Mouse (Mus musculus) limb, embryonic 11.5 days (tissue): Measurements from ENCODE around the gene Vps18. TPM values are rescaled to one million over a fixed set of nuclear protein-coding genes. Genes with fewer than 3 reads are reported as not detected.
A peak's percentile ranks its signal among the peaks of the same experiment; 100 is the strongest.

ENCODE experiments used
- ATAC-seq: fragments of 200-750 bp; cut with Nextera tagmentation; 2 replicates; pipeline ENCODE4 v1.8.0; 2017; ENCODE audit warnings: low read depth; ENCODE audit not compliant: insufficient number of reproducible peaks, low FRiP score, low TSS enrichment
- DNase-seq: peaks from one replicate; pipeline ENCODE4 v3.0.0-alpha.2; 2015; ENCODE audit warnings: low spot score
- H3K27ac ChIP-seq: fragments of 300-500 bp; sonication (generic); replicated peaks from 2 replicates; pipeline ENCODE4 v1.5.1; 2014; ENCODE audit warnings: low read depth, mild to moderate bottlenecking, low read length
- H3K27me3 ChIP-seq: fragments of 300-500 bp; sonication (generic); 2 replicates; pipeline ENCODE4 v1.6.1; 2014; ENCODE audit warnings: mild to moderate bottlenecking, low read length, mixed read lengths; ENCODE audit not compliant: control insufficient read depth, insufficient read depth
- H3K36me3 ChIP-seq: fragments of 300-500 bp; sonication (generic); 2 replicates; pipeline ENCODE4 v1.6.1; 2014; ENCODE audit warnings: mild to moderate bottlenecking, low read length, moderate library complexity, mixed read lengths; ENCODE audit not compliant: control insufficient read depth, insufficient read depth
- H3K4me1 ChIP-seq: fragments of 300-500 bp; sonication (generic); 2 replicates; pipeline ENCODE4 v1.6.1; 2014; ENCODE audit warnings: low read length, mixed read lengths; ENCODE audit not compliant: control insufficient read depth, insufficient read depth
- H3K4me2 ChIP-seq: fragments of 300-500 bp; sonication (generic); 2 replicates; pipeline ENCODE4 v1.6.1; 2014; ENCODE audit warnings: low read depth, mild to moderate bottlenecking, moderate library complexity; ENCODE audit not compliant: severe bottlenecking
- H3K4me3 ChIP-seq: fragments of 300-500 bp; sonication (generic); 2 replicates; pipeline ENCODE4 v1.5.1; 2014; ENCODE audit warnings: low read depth, low read length
- H3K9ac ChIP-seq: fragments of 300-500 bp; sonication (generic); 2 replicates; pipeline ENCODE4 v1.6.1; 2014; ENCODE audit warnings: mild to moderate bottlenecking, low read length
- H3K9me3 ChIP-seq: fragments of 300-500 bp; sonication (generic); 2 replicates; pipeline ENCODE4 v1.6.1; 2016; ENCODE audit warnings: low read length; ENCODE audit not compliant: control insufficient read depth
- WGBS: fragments of 180-500 bp; shearing (Covaris S2); extraction: QIAGEN DNeasy Blood & Tissue Kit; methylation state at CpG from one replicate; pipeline ENCODE4 v1.1.7; 2014; 5-methylcytosine and 5-hydroxymethylcytosine counted together
- polyA plus RNA-seq: library from polyadenylated mRNA; unstranded; fragments of >200 nt; fragmentation: Nextera tagmentation; extraction: Ambion mirVana; gene quantifications from 2 replicates; pipeline ENCODE4 v1.2.1, GENCODE M21; 2014

The Vps18 gene
- polyA plus RNA-seq, 1 experiment from 2014 or later = 12.1 TPM

DNA sequence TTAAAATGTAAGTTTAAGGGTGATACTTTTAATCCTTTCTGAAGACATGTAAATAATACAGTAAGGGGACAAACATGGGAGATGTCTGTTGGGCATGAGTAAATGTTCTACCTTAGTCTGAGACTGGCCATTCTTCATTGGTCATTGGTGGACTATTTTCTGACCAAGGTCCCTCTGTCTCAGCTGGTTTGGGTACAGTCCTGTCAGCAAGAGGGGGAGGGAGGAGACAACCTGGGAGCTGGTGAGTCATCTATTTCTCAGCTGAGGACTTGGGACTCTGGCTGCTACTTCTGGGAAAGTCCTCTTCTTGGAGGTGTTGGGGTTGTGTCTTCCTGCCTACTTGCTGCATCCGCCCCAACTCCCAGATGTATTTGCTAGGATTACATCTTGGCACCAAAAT lies 14.4 kb upstream of the Vps18 start:
- ATAC-seq = no peak
- WGBS = 73% methylated on average over 1 of the region's 1 CpGs
- Histone ChIP-seq H3K36me3 (no peaks in the 10 kb centered on the region), H3K27me3 (peaks cover 5% of the 10 kb centered on the region; the same call in 1 of the 2 replicates), H3K9me3 (no peaks in the 10 kb centered on the region), H3K27ac (no peak overlapping the region), H3K4me3 (no peak overlapping the region), H3K4me1 (0 out of 2 replicates have a peak, but pooled peaks cover 3% of the 10 kb centered on the region), H3K4me2 (no peak overlapping the region), H3K9ac (no peak overlapping the region)
- no peak for DNase-seq

DNA sequence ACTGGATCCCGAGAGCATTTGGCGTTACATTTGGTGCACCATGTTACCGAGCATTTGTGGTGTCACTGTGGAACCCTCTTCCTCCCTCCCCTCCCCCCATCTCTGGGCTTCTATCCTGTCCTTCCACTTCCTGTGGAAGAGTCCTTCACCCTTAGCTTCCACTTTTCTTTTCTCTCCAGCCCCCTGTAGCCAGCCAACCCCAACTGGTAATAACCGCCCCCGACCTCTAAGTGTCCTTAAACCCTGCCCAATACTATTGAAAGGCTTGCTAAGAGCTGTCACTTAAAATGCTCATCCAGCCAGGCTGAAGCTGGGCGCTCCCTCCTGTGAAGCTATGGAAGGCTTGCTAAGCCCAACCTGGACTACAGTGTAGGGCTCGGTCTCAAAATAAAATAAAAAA lies 11.6 kb upstream of the Vps18 start:
- ATAC-seq = no peak
- Histone ChIP-seq H3K4me3 (no peak overlapping the region), H3K9me3 (no peaks in the 10 kb centered on the region), H3K4me2 (no peak overlapping the region), H3K4me1 (no peaks in the 10 kb centered on the region), H3K36me3 (no peaks in the 10 kb centered on the region), H3K27me3 (no peaks in the 10 kb centered on the region), H3K9ac (no peak overlapping the region), H3K27ac (no peak overlapping the region)
- 79% methylated on average over 7 of the region's 7 CpGs for WGBS
- no peak for DNase-seq

DNA sequence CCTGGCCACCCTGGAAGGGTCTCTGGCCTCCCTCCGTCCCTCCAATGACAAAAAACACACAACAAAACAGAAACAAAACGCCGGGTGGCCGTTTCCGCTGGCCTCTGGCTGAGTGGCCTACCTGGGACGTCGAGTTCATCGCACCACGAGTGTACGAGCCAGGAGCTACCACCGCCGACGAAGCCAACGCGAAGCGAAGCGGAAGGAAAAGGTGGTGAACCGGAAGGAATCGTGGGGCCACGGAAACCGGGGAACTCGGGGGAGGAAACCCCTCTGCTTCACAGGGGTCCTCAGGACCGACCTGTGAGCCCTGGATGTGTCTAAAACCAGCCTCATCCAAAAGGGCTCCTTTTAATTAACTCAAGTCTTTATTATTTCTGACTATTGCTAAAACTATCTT lies 10.7 kb upstream of the Vps18 start:
- Histone ChIP-seq H3K9ac (no peak overlapping the region), H3K27ac (no peak overlapping the region), H3K4me1 (no peaks in the 10 kb centered on the region), H3K4me2 (no peak overlapping the region), H3K27me3 (no peaks in the 10 kb centered on the region), H3K4me3 (no peak overlapping the region), H3K36me3 (no peaks in the 10 kb centered on the region), H3K9me3 (no peaks in the 10 kb centered on the region)
- ATAC-seq (no peak), DNase-seq (no peak)
- 91% methylated on average over 23 of the region's 23 CpGs for WGBS

DNA sequence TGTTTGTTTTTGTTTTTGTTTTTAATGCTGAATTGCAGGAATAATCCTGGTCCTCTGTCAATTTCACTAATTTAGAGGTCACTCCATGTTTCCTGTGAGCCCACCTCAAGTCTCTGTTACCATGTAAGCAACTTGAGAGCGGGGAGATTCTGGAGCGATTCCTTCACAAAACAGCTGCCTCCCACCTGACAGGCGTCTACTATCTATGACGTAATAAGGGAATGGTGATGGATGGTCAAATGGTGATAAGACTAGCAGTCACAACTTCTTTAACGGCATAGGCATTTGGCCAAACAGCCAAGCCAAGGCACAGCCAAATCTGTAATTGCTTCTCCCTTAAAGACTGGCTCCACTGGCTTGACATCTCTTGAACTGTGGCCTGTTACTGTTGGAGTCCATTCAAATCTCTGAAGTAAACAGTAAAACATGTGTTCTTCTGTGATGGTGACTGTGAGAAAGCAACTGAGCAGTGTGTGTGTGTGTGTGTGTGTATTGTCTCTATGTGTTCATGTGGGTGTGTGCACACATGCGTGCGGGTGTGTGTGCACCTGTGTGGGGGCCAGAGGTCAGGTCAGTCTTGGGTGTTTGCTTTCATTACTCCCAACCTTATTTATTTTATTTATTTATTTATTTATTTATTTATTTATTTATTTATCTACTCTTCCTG lies 6.5 kb upstream of the Vps18 start:
- no peak for ATAC-seq
- no peak for DNase-seq
- Histone ChIP-seq H3K4me1 (0 out of 2 replicates have a peak, but pooled peaks cover 2% of the 10 kb centered on the region), H3K9ac (no peak overlapping the region), H3K27me3 (no peaks in the 10 kb centered on the region), H3K36me3 (no peaks in the 10 kb centered on the region), H3K27ac (no peak overlapping the region), H3K4me2 (no peak overlapping the region), H3K4me3 (no peak overlapping the region), H3K9me3 (no peaks in the 10 kb centered on the region)
- 79% methylated on average over 7 of the region's 7 CpGs for WGBS

DNA sequence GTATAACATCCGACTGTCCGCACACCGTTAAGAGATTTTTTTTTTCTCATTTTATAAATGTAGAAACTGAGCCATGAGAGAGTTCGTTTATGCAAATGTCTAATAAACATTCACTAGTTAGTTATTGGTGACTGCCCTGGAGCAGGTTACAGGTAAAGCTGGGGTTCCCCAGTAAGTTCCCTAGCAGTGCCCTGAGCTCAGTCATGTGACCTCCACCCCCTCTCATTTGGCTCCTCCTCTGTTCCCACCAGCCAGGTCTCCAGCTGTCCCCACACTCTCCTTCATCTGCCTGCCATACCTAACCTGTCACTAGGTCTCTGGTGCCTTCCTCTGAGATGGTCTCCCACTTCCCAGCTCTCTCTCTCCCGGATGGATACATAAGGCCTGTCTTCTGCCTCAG lies 1.2 kb upstream of the Vps18 start:
- Histone ChIP-seq H3K4me3 (no peak overlapping the region), H3K27me3 (no peaks in the 10 kb centered on the region), H3K27ac (no peak overlapping the region), H3K4me2 (no peak overlapping the region), H3K9me3 (no peaks in the 10 kb centered on the region), H3K9ac (no peak overlapping the region), H3K36me3 (0 out of 2 replicates have a peak, but pooled peaks cover 3% of the 10 kb centered on the region), H3K4me1 (peaks cover 4% of the 10 kb centered on the region; the same call in 1 of the 2 replicates)
- ATAC-seq (no peak), DNase-seq (no peak)
- 87% methylated on average over 5 of the region's 5 CpGs for WGBS

DNA sequence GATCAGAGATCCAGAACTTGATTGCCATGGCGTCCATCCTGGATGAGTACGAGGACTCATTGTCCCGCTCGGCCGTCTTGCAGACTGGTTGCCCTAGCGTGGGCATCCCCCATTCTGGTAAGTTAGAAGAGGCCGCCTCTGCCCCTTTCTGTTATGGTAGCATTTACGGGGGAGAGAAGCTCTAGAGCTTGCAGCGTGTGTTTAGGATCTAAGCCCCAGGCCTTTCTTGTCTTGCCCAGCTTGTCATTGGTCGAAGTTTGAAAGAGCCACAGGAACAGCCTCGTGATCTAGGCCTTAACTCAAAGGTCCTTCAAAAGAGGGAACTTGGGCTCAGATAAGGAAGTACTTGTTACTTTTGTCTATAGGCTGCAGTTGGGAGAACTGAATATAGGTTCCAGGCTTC lies 475 bp downstream of the Vps18 start:
- H3K4me2 ChIP-seq = peak overlapping the region; percentile 90
- peak overlapping the region; percentile 74 for H3K4me3 ChIP-seq
- no peaks in the 10 kb centered on the region for H3K27me3 ChIP-seq
- peaks cover 8% of the 10 kb centered on the region; the same call in 1 of the 2 replicates for H3K36me3 ChIP-seq
- ATAC-seq (no peak), DNase-seq (no peak)
- peak overlapping the region; percentile 79 for H3K9ac ChIP-seq
- 3% methylated on average over 11 of the region's 11 CpGs for WGBS
- H3K27ac ChIP-seq = no peak overlapping the region
- H3K9me3 ChIP-seq = no peaks in the 10 kb centered on the region
- peaks cover 2% of the 10 kb centered on the region; the same call in 1 of the 2 replicates for H3K4me1 ChIP-seq

DNA sequence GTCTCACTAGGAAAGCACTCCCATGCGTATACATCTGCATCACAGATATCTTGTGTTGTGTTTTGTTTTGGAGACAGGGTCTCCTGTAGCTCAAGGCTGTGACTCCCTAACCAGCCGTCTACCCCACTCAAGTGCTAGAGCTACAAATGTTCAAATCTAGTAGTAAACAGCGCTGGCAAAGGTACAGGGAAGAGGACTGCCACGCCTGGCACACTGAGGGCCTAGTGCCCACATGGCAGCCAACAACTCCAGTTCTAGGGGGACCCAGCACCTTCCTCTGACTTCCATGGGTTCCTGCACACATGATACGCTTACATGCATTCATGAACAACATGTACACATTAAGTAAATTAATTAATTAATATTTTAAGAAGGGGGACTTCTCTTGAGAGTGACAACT lies 3.7 kb downstream of the Vps18 start:
- no peak overlapping the region for H3K4me2 ChIP-seq
- 93% methylated on average over 5 of the region's 5 CpGs for WGBS
- no peak overlapping the region for H3K27ac ChIP-seq
- peaks cover 2% of the 10 kb centered on the region; the same call in 1 of the 2 replicates for H3K4me1 ChIP-seq
- ATAC-seq = no peak
- H3K4me3 ChIP-seq = no peak overlapping the region
- no peak overlapping the region for H3K9ac ChIP-seq
- H3K9me3 ChIP-seq = no peaks in the 10 kb centered on the region
- H3K36me3 ChIP-seq = peaks cover 17% of the 10 kb centered on the region; the same call in 1 of the 2 replicates
- no peak for DNase-seq
- no peaks in the 10 kb centered on the region for H3K27me3 ChIP-seq

DNA sequence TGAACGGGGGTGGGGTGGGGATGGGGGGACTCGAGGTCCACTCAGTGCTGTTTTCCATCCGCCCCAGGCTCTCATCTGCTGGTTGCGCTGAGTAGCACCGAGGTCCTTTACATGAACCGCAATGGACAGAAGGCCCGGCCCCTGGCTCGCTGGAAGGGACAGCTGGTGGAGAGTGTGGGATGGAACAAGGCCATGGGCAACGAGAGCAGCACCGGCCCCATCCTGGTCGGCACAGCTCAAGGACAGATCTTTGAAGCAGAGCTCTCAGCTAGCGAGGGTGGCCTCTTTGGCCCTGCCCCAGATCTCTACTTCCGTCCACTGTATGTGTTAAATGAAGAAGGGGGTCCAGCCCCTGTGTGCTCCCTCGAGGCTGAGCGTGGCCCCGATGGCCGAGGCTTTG lies 4.3 kb downstream of the Vps18 start:
- no peaks in the 10 kb centered on the region for H3K9me3 ChIP-seq
- peaks cover 2% of the 10 kb centered on the region; the same call in 1 of the 2 replicates for H3K4me1 ChIP-seq
- no peak overlapping the region for H3K27ac ChIP-seq
- ATAC-seq (no peak), DNase-seq (no peak)
- WGBS = 94% methylated on average over 17 of the region's 17 CpGs
- no peak overlapping the region for H3K4me2 ChIP-seq
- H3K4me3 ChIP-seq = no peak overlapping the region
- no peak overlapping the region for H3K9ac ChIP-seq
- peaks cover 17% of the 10 kb centered on the region; the same call in 1 of the 2 replicates for H3K36me3 ChIP-seq
- H3K27me3 ChIP-seq = no peaks in the 10 kb centered on the region
